Mouse (Mus musculus) midbrain, embryonic 12.5 days (tissue): Measurements from ENCODE around the gene Olfr585. TPM values are rescaled to one million over a fixed set of nuclear protein-coding genes. Genes with fewer than 3 reads are reported as not detected.

Source experiments
- ATAC-seq: fragments of 200-750 bp; cut with Nextera tagmentation; 2 replicates; pipeline ENCODE4 v1.8.0; 2017; ENCODE audit warnings: low read depth, moderate TSS enrichment, moderate library complexity; ENCODE audit not compliant: low FRiP score
- H3K27ac ChIP-seq: fragments of 300-500 bp; sonication (generic); replicated peaks from 2 replicates; pipeline ENCODE4 v1.5.1; 2016; ENCODE audit warnings: mild to moderate bottlenecking
- H3K27me3 ChIP-seq: fragments of 300-500 bp; sonication (generic); 2 replicates; pipeline ENCODE4 v1.6.1; 2016; ENCODE audit warnings: mild to moderate bottlenecking
- H3K36me3 ChIP-seq: fragments of 300-500 bp; sonication (generic); 2 replicates; pipeline ENCODE4 v1.6.1; 2016
- H3K4me1 ChIP-seq: fragments of 300-500 bp; sonication (generic); 2 replicates; pipeline ENCODE4 v1.6.1; 2016
- H3K4me2 ChIP-seq: fragments of 300-500 bp; sonication (generic); replicated peaks from 2 replicates; pipeline ENCODE4 v1.6.1; 2016; ENCODE audit warnings: mild to moderate bottlenecking, moderate library complexity
- H3K4me3 ChIP-seq: fragments of 300-500 bp; sonication (generic); 2 replicates; pipeline ENCODE4 v1.5.1; 2016; ENCODE audit warnings: mild to moderate bottlenecking
- H3K9ac ChIP-seq: fragments of 300-500 bp; sonication (generic); replicated peaks from 2 replicates; pipeline ENCODE4 v1.6.1; 2016; ENCODE audit warnings: mild to moderate bottlenecking, moderate library complexity
- H3K9me3 ChIP-seq: fragments of 300-500 bp; sonication (generic); 2 replicates; pipeline ENCODE4 v1.6.1; 2016; ENCODE audit warnings: mild to moderate bottlenecking
- WGBS: fragments of 180-500 bp; shearing (Covaris S2); methylation state at CpG from one replicate; pipeline ENCODE4 v1.1.7; 2016; 5-methylcytosine and 5-hydroxymethylcytosine counted together
- polyA plus RNA-seq: library from polyadenylated mRNA; unstranded; fragments of >200 nt; fragmentation: Nextera tagmentation; extraction: Ambion mirVana; gene quantifications from 2 replicates; pipeline ENCODE4 v1.2.1, GENCODE M21; 2016

The Olfr585 gene
- not detected in 2 replicates for polyA plus RNA-seq

DNA sequence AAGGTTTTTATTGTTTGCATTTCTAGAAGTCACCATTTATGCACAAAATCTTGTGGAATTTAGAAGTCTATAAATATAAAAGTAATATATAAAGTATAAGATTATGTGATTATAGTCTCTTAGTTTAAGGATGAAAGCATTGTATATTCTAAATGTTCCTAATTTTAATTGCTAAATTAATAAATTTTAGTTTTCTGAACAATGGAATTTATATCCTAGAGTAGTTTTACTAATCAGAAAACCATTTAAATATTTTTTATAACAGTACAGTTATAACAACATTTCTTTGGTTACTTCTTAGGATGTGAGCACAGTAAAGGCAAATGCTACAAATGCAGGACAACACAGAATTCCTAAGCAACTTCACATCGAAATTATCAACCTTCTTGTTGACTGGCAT, at the start of gene Olfr585:
Gene Olfr585 (plus strand): TSS at position 301 of the 400 bp plus-strand sequence.
- Histone ChIP-seq H3K36me3 (no peaks in the 10 kb centered on the region), H3K4me3 (no peak within 1 kb of the TSS), H3K27me3 (no peaks in the 10 kb centered on the region), H3K27ac (no peak within 1 kb of the TSS), H3K9ac (no peak within 1 kb of the TSS), H3K9me3 (no peaks in the 10 kb centered on the region), H3K4me1 (no peaks in the 10 kb centered on the region), H3K4me2 (no peak within 1 kb of the TSS)
- WGBS, result 91% methylated on average over 1 of the region's 1 CpGs
- ATAC-seq, result no peak

DNA sequence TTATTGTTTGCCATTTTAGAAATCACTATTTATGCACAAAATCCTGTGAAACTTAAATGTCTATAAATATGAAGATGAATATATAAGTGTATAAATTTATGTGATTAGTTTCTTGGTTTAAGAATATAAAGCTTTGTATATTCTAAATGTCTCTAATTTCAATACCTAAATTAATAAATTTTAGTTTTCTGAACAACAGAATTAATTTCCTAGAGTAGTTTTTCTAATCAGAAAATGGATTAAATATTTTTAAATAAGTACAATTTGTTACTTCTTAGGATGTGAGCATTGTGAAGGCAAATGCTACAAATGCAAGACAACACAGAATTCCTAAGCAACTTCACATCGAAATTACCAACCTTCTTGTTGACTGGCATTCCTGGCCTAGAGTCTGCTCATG, 46.5 kb upstream of the Olfr585 start, which contains the start of gene Olfr583:
Gene Olfr583 (plus strand): TSS at position 301 of the 400 bp plus-strand sequence.
- no peaks in the 10 kb centered on the region for H3K36me3 ChIP-seq
- 84% methylated on average over 1 of the region's 1 CpGs for WGBS
- H3K9me3 ChIP-seq, result no peaks in the 10 kb centered on the region
- no peak for ATAC-seq
- H3K9ac ChIP-seq, result no peak within 1 kb of the TSS
- H3K27ac ChIP-seq, result no peak within 1 kb of the TSS
- H3K4me1 ChIP-seq, result no peaks in the 10 kb centered on the region
- no peaks in the 10 kb centered on the region for H3K27me3 ChIP-seq
- no peak within 1 kb of the TSS for H3K4me3 ChIP-seq
- no peak within 1 kb of the TSS for H3K4me2 ChIP-seq

DNA sequence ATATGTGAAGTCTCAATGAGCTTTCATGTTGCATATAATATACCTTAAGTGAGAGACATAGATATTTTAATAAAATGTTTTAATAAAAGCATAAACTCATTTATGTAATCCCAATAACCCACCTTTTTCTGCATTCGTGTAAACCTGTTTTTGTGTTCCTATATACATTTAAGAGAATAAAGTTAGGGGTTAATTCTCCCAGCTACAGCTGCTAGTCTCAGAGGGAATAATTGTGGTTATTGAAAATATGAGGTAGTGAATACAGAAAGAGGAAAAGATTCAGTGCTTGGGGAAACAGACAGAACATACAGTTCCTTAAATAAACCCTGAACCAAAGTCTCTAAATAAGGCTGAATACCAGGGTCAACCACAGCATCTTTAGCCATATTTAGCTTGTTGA, 15.9 kb upstream of the Olfr585 start, which contains the start of gene Olfr584:
Gene Olfr584 (plus strand): TSS at position 301 of the 400 bp plus-strand sequence.
- H3K4me3 ChIP-seq, result no peak within 1 kb of the TSS
- 0 out of 2 replicates have a peak, but pooled peaks cover 10% of the 10 kb centered on the region for H3K9me3 ChIP-seq
- no peaks in the 10 kb centered on the region for H3K36me3 ChIP-seq
- no peak within 1 kb of the TSS for H3K9ac ChIP-seq
- no peak for ATAC-seq
- H3K4me1 ChIP-seq, result no peaks in the 10 kb centered on the region
- WGBS, result 89% methylated on average over 1 of the region's 1 CpGs
- no peak within 1 kb of the TSS for H3K4me2 ChIP-seq
- H3K27me3 ChIP-seq, result no peaks in the 10 kb centered on the region
- H3K27ac ChIP-seq, result no peak within 1 kb of the TSS

DNA sequence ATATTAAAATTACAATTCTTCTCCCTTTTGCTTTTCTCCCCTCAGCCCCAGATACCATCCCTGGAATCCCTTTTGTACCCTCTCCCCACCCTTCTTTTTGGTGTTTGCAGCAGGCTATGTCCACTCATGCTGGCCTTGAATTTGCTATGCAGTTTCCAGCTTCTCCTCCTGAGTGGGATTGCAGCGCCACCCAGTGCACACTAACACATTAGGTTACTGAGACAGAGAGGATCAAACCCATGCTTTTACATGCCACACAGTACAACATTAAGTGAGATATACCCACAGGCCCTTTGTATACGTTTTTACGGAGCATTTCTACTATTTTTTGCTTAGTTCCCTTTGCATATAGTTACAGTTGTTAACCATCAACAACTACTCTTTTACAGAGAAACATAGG, 21.9 kb downstream of the Olfr585 start:
- no peaks in the 10 kb centered on the region for H3K27me3 ChIP-seq
- WGBS, result 45% methylated on average over 3 of the region's 3 CpGs
- no peak overlapping the region for H3K4me2 ChIP-seq
- no peaks in the 10 kb centered on the region for H3K36me3 ChIP-seq
- no peak overlapping the region for H3K4me3 ChIP-seq
- no peak overlapping the region for H3K9ac ChIP-seq
- H3K27ac ChIP-seq, result no peak overlapping the region
- no peaks in the 10 kb centered on the region for H3K4me1 ChIP-seq
- no peak for ATAC-seq
- H3K9me3 ChIP-seq, result no peaks in the 10 kb centered on the region

DNA sequence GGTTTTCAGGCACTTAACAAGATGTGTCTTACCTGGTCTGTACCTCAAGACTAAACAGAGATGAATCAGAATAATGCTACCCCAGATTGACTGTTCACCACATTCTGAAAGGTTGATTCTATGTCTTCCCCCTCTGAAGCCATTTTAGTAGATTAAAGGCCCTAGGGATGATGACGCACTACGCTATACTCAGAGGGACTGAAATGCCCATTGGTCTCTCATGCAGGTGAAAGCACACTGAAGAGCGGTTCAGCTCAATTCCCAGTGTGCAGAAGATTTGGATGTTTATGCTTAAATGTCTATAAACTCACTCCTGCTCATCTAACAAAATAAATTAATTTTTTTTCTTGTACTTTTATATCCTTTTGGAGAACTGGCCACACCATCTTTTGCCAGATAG, 28.0 kb downstream of the Olfr585 start, which contains the start of gene Olfr586:
Gene Olfr586 (minus strand): TSS at position 101 of the 400 bp plus-strand sequence.
- no peaks in the 10 kb centered on the region for H3K4me1 ChIP-seq
- WGBS, result 90% methylated on average over 3 of the region's 3 CpGs
- ATAC-seq, result no peak
- H3K36me3 ChIP-seq, result no peaks in the 10 kb centered on the region
- H3K9me3 ChIP-seq, result no peaks in the 10 kb centered on the region
- H3K27ac ChIP-seq, result no peak within 1 kb of the TSS
- H3K27me3 ChIP-seq, result no peaks in the 10 kb centered on the region
- H3K9ac ChIP-seq, result no peak within 1 kb of the TSS
- H3K4me2 ChIP-seq, result no peak within 1 kb of the TSS
- no peak within 1 kb of the TSS for H3K4me3 ChIP-seq

DNA sequence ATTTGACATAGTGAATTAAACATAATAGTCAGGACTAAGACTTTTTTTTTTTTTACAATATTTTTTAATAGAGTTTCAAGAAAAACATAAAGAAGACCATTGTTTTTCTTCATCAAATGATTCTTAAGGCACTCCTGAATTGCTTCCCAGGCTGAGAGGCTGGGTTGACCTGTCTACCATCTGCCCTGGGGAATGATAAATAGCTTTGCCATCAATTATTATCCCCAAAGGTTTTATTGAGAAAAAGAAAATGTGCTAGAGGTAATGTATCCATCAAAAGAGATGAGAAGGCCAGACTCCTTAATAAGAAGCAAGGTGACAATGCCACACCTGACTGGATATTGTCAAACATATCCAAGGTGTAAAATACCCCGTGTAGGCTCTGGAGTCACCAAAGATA, 43.1 kb downstream of the Olfr585 start, which contains the start of gene Olfr588-ps1:
Gene Olfr588-ps1 (plus strand): TSS at position 301 of the 400 bp plus-strand sequence.
- no peaks in the 10 kb centered on the region for H3K4me1 ChIP-seq
- H3K27me3 ChIP-seq, result no peaks in the 10 kb centered on the region
- H3K27ac ChIP-seq, result no peak within 1 kb of the TSS
- 88% methylated on average over 1 of the region's 1 CpGs for WGBS
- no peak within 1 kb of the TSS for H3K4me3 ChIP-seq
- no peaks in the 10 kb centered on the region for H3K9me3 ChIP-seq
- no peak within 1 kb of the TSS for H3K9ac ChIP-seq
- no peaks in the 10 kb centered on the region for H3K36me3 ChIP-seq
- no peak for ATAC-seq
- no peak within 1 kb of the TSS for H3K4me2 ChIP-seq

Other genes with a start within 250 kb of the Olfr585 start
- not detected in 2 replicates for gene Olfr566, start 239.0 kb upstream of the Olfr585 start, polyA plus RNA-seq
- not detected in 2 replicates for gene Olfr568, start 220.6 kb upstream of the Olfr585 start, polyA plus RNA-seq
- gene Olfr569, start 206.8 kb upstream of the Olfr585 start, polyA plus RNA-seq, result not detected in 2 replicates
- gene Olfr570, start 203.1 kb upstream of the Olfr585 start, polyA plus RNA-seq, result not detected in 2 replicates
- not detected in 2 replicates for gene Olfr571, start 180.2 kb upstream of the Olfr585 start, polyA plus RNA-seq
- gene Olfr572, start 173.3 kb upstream of the Olfr585 start, polyA plus RNA-seq, result not detected in 2 replicates
- gene Olfr573-ps1, start 155.1 kb upstream of the Olfr585 start, polyA plus RNA-seq, result not detected in 2 replicates
- not detected in 2 replicates for gene Olfr574, start 149.3 kb upstream of the Olfr585 start, polyA plus RNA-seq
- gene Olfr575, start 138.9 kb upstream of the Olfr585 start, polyA plus RNA-seq, result not detected in 2 replicates
- not detected in 2 replicates for gene Olfr576, start 135.1 kb upstream of the Olfr585 start, polyA plus RNA-seq
- gene Olfr577, start 121.8 kb upstream of the Olfr585 start, polyA plus RNA-seq, result not detected in 2 replicates
- gene Olfr578, start 108.4 kb upstream of the Olfr585 start, polyA plus RNA-seq, result not detected in 2 replicates
- not detected in 2 replicates for gene Olfr582, start 59.7 kb upstream of the Olfr585 start, polyA plus RNA-seq
- gene Olfr583, start 46.4 kb upstream of the Olfr585 start, polyA plus RNA-seq, result not detected in 2 replicates
- not detected in 2 replicates for gene Olfr584, start 15.8 kb upstream of the Olfr585 start, polyA plus RNA-seq
- not detected in 2 replicates for gene Olfr586, start 27.9 kb downstream of the Olfr585 start, polyA plus RNA-seq
- gene Olfr588-ps1, start 43.2 kb downstream of the Olfr585 start, polyA plus RNA-seq, result not detected in 2 replicates
- gene Olfr589, start 58.6 kb downstream of the Olfr585 start, polyA plus RNA-seq, result not detected in 2 replicates
- gene Olfr591, start 80.6 kb downstream of the Olfr585 start, polyA plus RNA-seq, result not detected in 2 replicates
- gene Olfr592, start 87.1 kb downstream of the Olfr585 start, polyA plus RNA-seq, result not detected in 2 replicates
- gene Olfr593, start 114.1 kb downstream of the Olfr585 start, polyA plus RNA-seq, result not detected in 2 replicates
- not detected in 2 replicates for gene Olfr594, start 119.3 kb downstream of the Olfr585 start, polyA plus RNA-seq
- gene Usp17ld, start 154.8 kb downstream of the Olfr585 start, polyA plus RNA-seq, result not detected in 2 replicates
- not detected in 2 replicates for gene Olfr596, start 207.9 kb downstream of the Olfr585 start, polyA plus RNA-seq
- not detected in 2 replicates for gene Olfr597, start 218.6 kb downstream of the Olfr585 start, polyA plus RNA-seq
- not detected in 2 replicates for gene Olfr598, start 225.8 kb downstream of the Olfr585 start, polyA plus RNA-seq
- not detected in 2 replicates for gene Olfr599, start 238.2 kb downstream of the Olfr585 start, polyA plus RNA-seq